Mouse (Mus musculus): ENCODE data around the gene Rrn3.
"Not testable (repeated sequence)": the region's sequence is repeated elsewhere in the genome, so short reads cannot be mapped to it uniquely, and the experiment has no call there.

Rrn3 gene

GRCm38 (mm10) chr16:13780353-13781036, at the start of gene Rrn3:
Gene Rrn3, plus strand, starts transcription at chr16:13780708.
- in situ Hi-C loops (cut with MboI; ENCODE audit: low pct_unique_long_range_greater_than_20kb in 1 of 2, low sequenced_read_pairs in 2 of 2, unreplicated experiment in 1 of 2): no loop called here

- in situ Hi-C loops (cut with MboI; ENCODE audit: low pct_unique_long_range_greater_than_20kb in 1 of 2, low sequenced_read_pairs in 2 of 2, unreplicated experiment in 1 of 2): no loop called here
Observed at GRCm38 (mm10) chr16:13732786-13733185, 47.7 kb upstream of the Rrn3 start.

GRCm38 (mm10) chr16:13733518-13734137, 46.9 kb upstream of the Rrn3 start:
- in situ Hi-C loops (cut with MboI; ENCODE audit: low pct_unique_long_range_greater_than_20kb in 1 of 2, low sequenced_read_pairs in 2 of 2, unreplicated experiment in 1 of 2): no loop called here

- in situ Hi-C loops (cut with MboI; ENCODE audit: low pct_unique_long_range_greater_than_20kb in 1 of 2, low sequenced_read_pairs in 2 of 2, unreplicated experiment in 1 of 2): no loop called here
Observed at GRCm38 (mm10) chr16:13735977-13736376, 44.5 kb upstream of the Rrn3 start.

- in situ Hi-C loops (cut with MboI; ENCODE audit: low pct_unique_long_range_greater_than_20kb in 1 of 2, low sequenced_read_pairs in 2 of 2, unreplicated experiment in 1 of 2): not testable (repeated sequence)
Observed at GRCm38 (mm10) chr16:13739044-13739443, 41.5 kb upstream of the Rrn3 start.

GRCm38 (mm10) chr16:13740844-13741243, 39.7 kb upstream of the Rrn3 start:
- in situ Hi-C loops (cut with MboI; ENCODE audit: low pct_unique_long_range_greater_than_20kb in 1 of 2, low sequenced_read_pairs in 2 of 2, unreplicated experiment in 1 of 2): no loop called here

GRCm38 (mm10) chr16:13747708-13748107, 32.8 kb upstream of the Rrn3 start:
- in situ Hi-C loops (cut with MboI; ENCODE audit: low pct_unique_long_range_greater_than_20kb in 1 of 2, low sequenced_read_pairs in 2 of 2, unreplicated experiment in 1 of 2): no loop called here

- in situ Hi-C loops (cut with MboI; ENCODE audit: low pct_unique_long_range_greater_than_20kb in 1 of 2, low sequenced_read_pairs in 2 of 2, unreplicated experiment in 1 of 2): no loop called here
Observed at GRCm38 (mm10) chr16:13748124-13748523, 32.4 kb upstream of the Rrn3 start.

GRCm38 (mm10) chr16:13748813-13749212, 31.7 kb upstream of the Rrn3 start:
- in situ Hi-C loops (cut with MboI; ENCODE audit: low pct_unique_long_range_greater_than_20kb in 1 of 2, low sequenced_read_pairs in 2 of 2, unreplicated experiment in 1 of 2): not testable (repeated sequence)

GRCm38 (mm10) chr16:13749306-13749705, 31.2 kb upstream of the Rrn3 start:
- in situ Hi-C loops (cut with MboI; ENCODE audit: low pct_unique_long_range_greater_than_20kb in 1 of 2, low sequenced_read_pairs in 2 of 2, unreplicated experiment in 1 of 2): no loop called here

GRCm38 (mm10) chr16:13749981-13750380, 30.5 kb upstream of the Rrn3 start:
- in situ Hi-C loops (cut with MboI; ENCODE audit: low pct_unique_long_range_greater_than_20kb in 1 of 2, low sequenced_read_pairs in 2 of 2, unreplicated experiment in 1 of 2): no loop called here

GRCm38 (mm10) chr16:13750626-13751025, 29.9 kb upstream of the Rrn3 start:
- in situ Hi-C loops (cut with MboI; ENCODE audit: low pct_unique_long_range_greater_than_20kb in 1 of 2, low sequenced_read_pairs in 2 of 2, unreplicated experiment in 1 of 2): no loop called here

- in situ Hi-C loops (cut with MboI; ENCODE audit: low pct_unique_long_range_greater_than_20kb in 1 of 2, low sequenced_read_pairs in 2 of 2, unreplicated experiment in 1 of 2): no loop called here
Observed at GRCm38 (mm10) chr16:13753986-13754385, 26.5 kb upstream of the Rrn3 start.

GRCm38 (mm10) chr16:13754400-13755190, 25.9 kb upstream of the Rrn3 start:
- in situ Hi-C loops (cut with MboI; ENCODE audit: low pct_unique_long_range_greater_than_20kb in 1 of 2, low sequenced_read_pairs in 2 of 2, unreplicated experiment in 1 of 2): no loop called here

- in situ Hi-C loops (cut with MboI; ENCODE audit: low pct_unique_long_range_greater_than_20kb in 1 of 2, low sequenced_read_pairs in 2 of 2, unreplicated experiment in 1 of 2): no loop called here
Observed at GRCm38 (mm10) chr16:13757823-13758222, 22.7 kb upstream of the Rrn3 start.

- in situ Hi-C loops (cut with MboI; ENCODE audit: low pct_unique_long_range_greater_than_20kb in 1 of 2, low sequenced_read_pairs in 2 of 2, unreplicated experiment in 1 of 2): not testable (repeated sequence)
Observed at GRCm38 (mm10) chr16:13762807-13763206, 17.7 kb upstream of the Rrn3 start.

GRCm38 (mm10) chr16:13764519-13764918, 16.0 kb upstream of the Rrn3 start:
- in situ Hi-C loops (cut with MboI; ENCODE audit: low pct_unique_long_range_greater_than_20kb in 1 of 2, low sequenced_read_pairs in 2 of 2, unreplicated experiment in 1 of 2): no loop called here

GRCm38 (mm10) chr16:13766367-13766766, 14.1 kb upstream of the Rrn3 start:
- in situ Hi-C loops (cut with MboI; ENCODE audit: low pct_unique_long_range_greater_than_20kb in 1 of 2, low sequenced_read_pairs in 2 of 2, unreplicated experiment in 1 of 2): no loop called here

GRCm38 (mm10) chr16:13771603-13772002, 8.9 kb upstream of the Rrn3 start:
- in situ Hi-C loops (cut with MboI; ENCODE audit: low pct_unique_long_range_greater_than_20kb in 1 of 2, low sequenced_read_pairs in 2 of 2, unreplicated experiment in 1 of 2): not testable (repeated sequence)
